Comparison of ENCODE assay signal across 8 mouse cellular contexts in genomic region chr8:88200724-88201495, GRCm38 (mm10). TPM values are rescaled to one million over a fixed set of nuclear protein-coding genes. Genes with fewer than 3 reads are reported as not detected.
A peak's percentile ranks its signal among the peaks of the same experiment; 100 is the strongest.
DNase-seq lines count a peak whose midpoint lies in the region; ATAC-seq and TF ChIP-seq lines count a peak whose summit lies in the region.

No protein-coding gene starts in this region.

- no peaks in the 10 kb centered on the region for H3K27me3 ChIP-seq in heart, postnatal 0 days (ENCODE audit: control insufficient read depth, insufficient read depth, low read length)

- H3K27ac ChIP-seq in brown adipose tissue, adult 24 weeks (replicated peaks; ENCODE audit: low read depth, low read length), result peak overlapping the region; percentile 5; the same call in 1 of the 2 replicates
- no peak overlapping the region for H3K27ac ChIP-seq in heart, postnatal 0 days (ENCODE audit: low read depth)

- H3K9me3 ChIP-seq in heart, postnatal 0 days (replicated peaks; ENCODE audit: control insufficient read depth, low read length), result no peaks in the 10 kb centered on the region

- no peak for TF ChIP-seq POLR2A in lung, adult 2 months (IDR thresholded peaks at IDR 0.05; ENCODE audit: borderline replicate concordance, extremely low read depth, low read depth, low read length)

- 11% methylated on average over 10 of the region's 10 CpGs for WGBS in lung, adult 2 months
- WGBS in heart, postnatal 0 days, result 14% methylated on average over 10 of the region's 10 CpGs

- peak overlapping the region; percentile 89 for H3K4me2 ChIP-seq in heart, postnatal 0 days (ENCODE audit: low read depth, low read length)

- ATAC-seq in heart, postnatal 0 days (ENCODE audit: insufficient read depth, low read depth), result no peak

- TF ChIP-seq CTCF in lung, adult 2 months (IDR thresholded peaks at IDR 0.05; ENCODE audit: insufficient read depth, low read length), result no peak
- no peak for TF ChIP-seq CTCF in heart, postnatal 0 days (IDR thresholded peaks at IDR 0.05; ENCODE audit: low read depth)

- H3K4me3 ChIP-seq in lung, adult 2 months (replicated peaks; ENCODE audit: extremely low read depth, low read depth, low read length), result peak overlapping the region; percentile 90
- H3K4me3 ChIP-seq in brown adipose tissue, adult 24 weeks (ENCODE audit: insufficient read depth, low read depth, low read length), result peak overlapping the region; percentile 71
- H3K4me3 ChIP-seq in heart, postnatal 0 days (ENCODE audit: low read depth, low read length), result peak overlapping the region; percentile 94

- no peaks in the 10 kb centered on the region for H3K36me3 ChIP-seq in heart, postnatal 0 days (replicated peaks; ENCODE audit: control insufficient read depth, insufficient read depth, low read length)

- peaks cover 19% of the 10 kb centered on the region for H3K4me1 ChIP-seq in lung, adult 2 months (ENCODE audit: control insufficient read depth, insufficient read depth, low read length)
- peaks cover 25% of the 10 kb centered on the region for H3K4me1 ChIP-seq in brown adipose tissue, adult 24 weeks (ENCODE audit: control insufficient read depth, insufficient read depth, insufficient read length, low read length)
- peaks cover 11% of the 10 kb centered on the region for H3K4me1 ChIP-seq in heart, postnatal 0 days (ENCODE audit: control insufficient read depth, insufficient read depth)

- H3K9ac ChIP-seq in heart, postnatal 0 days (replicated peaks; ENCODE audit: low read depth, low read length), result peak overlapping the region; percentile 84

- DNase-seq in lung, adult 2 months, result no peak
- no peak for DNase-seq in lung, postnatal 4 days
- DNase-seq in heart, postnatal 0 days (ENCODE audit: low spot score), result no peak
- peak; percentile 16 for DNase-seq in lung, postnatal 36 days
- DNase-seq in ovary, adult 18-20 months (ENCODE audit: low spot score), result no peak
- no peak for DNase-seq in ovary, postnatal 10 days (ENCODE audit: low spot score)
- no peak for DNase-seq in left cerebral cortex, adult 8-10 months (ENCODE audit: low spot score in 2 of 2)

- no peak for TF ChIP-seq EP300 in heart, postnatal 0 days (IDR thresholded peaks at IDR 0.05; ENCODE audit: low read depth)

RNA-seq across cellular contexts. Expression of gene Tent4b, which starts 1.9 kb away (rescaled TPM):
- 16.5 and 22.9 TPM in 2 replicates for polyA plus RNA-seq in lung, adult 2 months (2012; rRNA removed)
- 15.1 and 22.6 TPM in 2 replicates for polyA plus RNA-seq in brown adipose tissue, adult 24 weeks (2012; ENCODE audit: insufficient read depth, insufficient read length, missing spikeins)
- total RNA-seq in heart, postnatal 0 days (2014; rRNA removed; ENCODE audit: low replicate concordance), result 7.7 and 12.4 TPM in 2 replicates
- 3.1 and 3.8 TPM in 2 replicates for polyA plus RNA-seq in heart, postnatal 0 days (2015; fragmentation: Nextera tagmentation; extraction: Ambion mirVana)
- 10 to 100 TPM; 35.8 to 39.8 (median 38.2) TPM for total RNA-seq in left cerebral cortex, adult 8-10 months (2022)
